Mouse (Mus musculus) embryonic fibroblast, embryonic 13.5 days (primary cell): ENCODE results near the gene Lgals2. TPM values are rescaled to one million over a fixed set of nuclear protein-coding genes. Genes with fewer than 3 reads are reported as not detected.

Source experiments
- H3K27ac ChIP-seq: 2 replicates; pipeline ENCODE4 v1.5.1; 2012; ENCODE audit warnings: low read length, control low read depth, inconsistent platforms; ENCODE audit not compliant: insufficient read depth
- H3K4me1 ChIP-seq: 2 replicates; pipeline ENCODE4 v1.6.1; 2011; ENCODE audit warnings: low read length; ENCODE audit not compliant: control insufficient read depth, insufficient read depth
- H3K4me3 ChIP-seq: 2 replicates; pipeline ENCODE4 v1.5.1; 2011; ENCODE audit warnings: mild to moderate bottlenecking, control low read depth, low read length; ENCODE audit not compliant: insufficient read depth
- CTCF ChIP-seq: IDR thresholded peaks from 2 replicates; pipeline ENCODE4 v1.5.1; 2011; ENCODE audit warnings: mild to moderate bottlenecking, control low read depth, low read length, moderate library complexity, borderline replicate concordance; ENCODE audit not compliant: insufficient read depth
- POLR2A ChIP-seq: IDR thresholded peaks from 2 replicates; pipeline ENCODE4 v1.6.1; 2011; ENCODE audit warnings: low read depth, mild to moderate bottlenecking, control low read depth, low read length, moderate library complexity
- polyA plus RNA-seq: library from polyadenylated mRNA; stranded (reverse); fragments of >200 nt; gene quantifications from 2 replicates; pipeline ENCODE4 v1.2.4, GENCODE M21; 2011; ENCODE audit warnings: low read depth; ENCODE audit not compliant: missing spikeins, insufficient read length

The Lgals2 gene
- polyA plus RNA-seq, 1 experiment = not detected

GRCm38 (mm10) chr15:78845867-78846266, 9.5 kb downstream of the Lgals2 start:
- H3K4me3 ChIP-seq = no peak overlapping the region
- peaks cover 6% of the 10 kb centered on the region; the same call in 1 of the 2 replicates for H3K4me1 ChIP-seq
- no peak overlapping the region for H3K27ac ChIP-seq
- TF ChIP-seq CTCF (no peak), POLR2A (no peak)

- TF ChIP-seq CTCF (no peak), POLR2A (no peak)
- Histone ChIP-seq H3K27ac (peak overlapping the region; percentile 20; the same call in 1 of the 2 replicates), H3K4me3 (peak overlapping the region; percentile 16), H3K4me1 (peaks cover 6% of the 10 kb centered on the region; the same call in 1 of the 2 replicates)
Measured at GRCm38 (mm10) chr15:78845321-78845720, 10.0 kb downstream of the Lgals2 start.

- TF ChIP-seq CTCF = no peak
- no peak for TF ChIP-seq POLR2A
- Histone ChIP-seq H3K4me3 (peak overlapping the region; percentile 81), H3K27ac (peak overlapping the region; percentile 13), H3K4me1 (peaks cover 6% of the 10 kb centered on the region; the same call in 1 of the 2 replicates)
Measured at GRCm38 (mm10) chr15:78844791-78845190, 10.5 kb downstream of the Lgals2 start.

GRCm38 (mm10) chr15:78843581-78844469, 11.5 kb downstream of the Lgals2 start:
- H3K4me1 ChIP-seq = peaks cover 6% of the 10 kb centered on the region; the same call in 1 of the 2 replicates
- H3K27ac ChIP-seq = peak overlapping the region; percentile 96
- no peak for TF ChIP-seq CTCF
- no peak for TF ChIP-seq POLR2A
- peak overlapping the region; percentile 81 for H3K4me3 ChIP-seq

- peak within 1 kb of the TSS; percentile 96 for H3K27ac ChIP-seq
- TF ChIP-seq CTCF (no peak), POLR2A (peak; percentile 64)
- peaks cover 6% of the 10 kb centered on the region; the same call in 1 of the 2 replicates for H3K4me1 ChIP-seq
Measured at GRCm38 (mm10) chr15:78842371-78843163, 12.8 kb downstream of the Lgals2 start, which contains the start of gene Cdc42ep1. Cdc42ep1 (plus strand) TSS chr15:78842624.

GRCm38 (mm10) chr15:78841161-78841790, 14.1 kb downstream of the Lgals2 start:
- H3K4me1 ChIP-seq = peaks cover 8% of the 10 kb centered on the region; the same call in 1 of the 2 replicates
- H3K4me3 ChIP-seq = no peak overlapping the region
- H3K27ac ChIP-seq = no peak overlapping the region
- TF ChIP-seq POLR2A (no peak), CTCF (no peak)

More at GRCm38 (mm10) chr15:78842371-78843163, 12.8 kb downstream of the Lgals2 start, which contains the start of gene Cdc42ep1:
- peak within 1 kb of the TSS; percentile 81 for H3K4me3 ChIP-seq

GRCm38 (mm10) chr15:78840751-78841150, 14.6 kb downstream of the Lgals2 start:
- Histone ChIP-seq H3K4me3 (no peak overlapping the region), H3K4me1 (peaks cover 11% of the 10 kb centered on the region; the same call in 1 of the 2 replicates), H3K27ac (no peak overlapping the region)
- TF ChIP-seq CTCF (no peak), POLR2A (no peak)

- no peak for TF ChIP-seq POLR2A
- TF ChIP-seq CTCF = no peak
- Histone ChIP-seq H3K4me1 (peaks cover 10% of the 10 kb centered on the region), H3K4me3 (no peak overlapping the region), H3K27ac (no peak overlapping the region)
Measured at GRCm38 (mm10) chr15:78840241-78840640, 15.1 kb downstream of the Lgals2 start.

- no peak overlapping the region for H3K4me3 ChIP-seq
- no peak for TF ChIP-seq POLR2A
- no peak for TF ChIP-seq CTCF
- H3K4me1 ChIP-seq = peaks cover 11% of the 10 kb centered on the region
- H3K27ac ChIP-seq = no peak overlapping the region
Measured at GRCm38 (mm10) chr15:78839744-78840143, 15.6 kb downstream of the Lgals2 start.
